In the genomic region with DNA sequence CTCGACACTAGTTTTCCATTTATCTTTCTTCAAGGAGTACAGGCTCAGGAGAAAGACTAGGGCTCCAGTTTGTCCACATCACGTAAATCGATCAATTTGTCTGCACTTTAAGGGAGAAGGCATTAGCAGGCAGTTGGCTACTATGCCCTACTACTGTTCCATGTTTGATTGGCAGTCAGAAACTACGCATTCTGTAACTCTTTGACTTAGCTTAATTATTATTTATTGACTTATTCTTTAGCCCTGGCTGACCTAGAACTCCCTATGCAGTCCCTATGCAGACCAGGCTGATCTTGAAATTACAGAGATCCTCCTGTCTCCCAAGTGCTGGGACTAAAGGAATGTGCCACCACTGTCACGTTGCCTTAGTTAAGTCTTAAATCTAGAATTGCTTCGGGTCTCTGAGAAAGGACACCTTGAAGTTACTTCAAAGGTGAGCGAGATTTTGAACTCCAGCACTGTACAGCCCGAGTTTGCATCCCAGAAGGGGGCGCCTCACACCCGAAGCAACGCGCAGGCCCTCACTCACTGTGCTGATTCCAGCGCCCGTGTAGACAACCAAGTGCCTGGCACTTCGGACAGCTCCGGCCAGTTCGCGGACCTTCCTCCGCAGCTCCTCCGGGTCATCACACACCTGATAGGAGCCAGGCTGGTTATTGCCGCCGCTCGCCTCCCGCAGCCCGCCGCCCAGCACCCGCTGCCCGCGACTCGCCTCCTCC, we compare ENCODE assay signal across 8 mouse cellular contexts. TPM values are rescaled to one million over a fixed set of nuclear protein-coding genes. Genes with fewer than 3 reads are reported as not detected.
A peak's percentile ranks its signal among the peaks of the same experiment; 100 is the strongest.
DNase-seq lines count a peak whose midpoint lies in the region; ATAC-seq and TF ChIP-seq lines count a peak whose summit lies in the region.

No protein-coding gene starts in this region.

- TF ChIP-seq EP300 in liver, postnatal 0 days (IDR thresholded peaks at IDR 0.05; ENCODE audit: low read depth): no peak

- H3K4me2 ChIP-seq in liver, postnatal 0 days (ENCODE audit: low read depth, low read length): peak overlapping the region; percentile 78
- H3K4me2 ChIP-seq in neural tube, embryonic 12.5 days (replicated peaks): peak overlapping the region; percentile 99

- peaks cover 46% of the 10 kb centered on the region for H3K4me1 ChIP-seq in liver, postnatal 0 days (ENCODE audit: insufficient read depth)
- peaks cover 17% of the 10 kb centered on the region for H3K4me1 ChIP-seq in neural tube, embryonic 12.5 days

- no peaks in the 10 kb centered on the region for H3K27me3 ChIP-seq in liver, postnatal 0 days (ENCODE audit: insufficient read depth, low read length)
- no peaks in the 10 kb centered on the region for H3K27me3 ChIP-seq in neural tube, embryonic 12.5 days (replicated peaks)

- peak overlapping the region; percentile 97 for H3K27ac ChIP-seq in liver, postnatal 0 days (ENCODE audit: low read depth)
- H3K27ac ChIP-seq in neural tube, embryonic 12.5 days: peak overlapping the region; percentile 68

- DNase-seq in urinary bladder, adult 18-20 months (ENCODE audit: low spot score in 2 of 2): peak; percentile 55 to 56
- DNase-seq in urinary bladder, postnatal 10 days (ENCODE audit: low spot score): no peak
- peak; percentile 53 to 60 for DNase-seq in cerebellum, postnatal 36 days
- DNase-seq in gastrocnemius, postnatal 14 days: peak; percentile 69
- DNase-seq in kidney, adult 9 months: peak; percentile 83
- DNase-seq in liver, postnatal 0 days: peak; percentile 84
- DNase-seq in thymus, postnatal 10 days (ENCODE audit: low spot score in 2 of 2): peak; percentile 74 to 82

- H3K4me3 ChIP-seq in liver, postnatal 0 days (ENCODE audit: low read depth, low read length): peak overlapping the region; percentile 99
- peak overlapping the region; percentile 99 for H3K4me3 ChIP-seq in neural tube, embryonic 12.5 days

- no peaks in the 10 kb centered on the region for H3K9me3 ChIP-seq in liver, postnatal 0 days (ENCODE audit: low read length)
- H3K9me3 ChIP-seq in neural tube, embryonic 12.5 days: no peaks in the 10 kb centered on the region

- intact Hi-C loops in gastrocnemius, postnatal 14 days (cut with DNase I; ENCODE audit: low total_unique reads): no loop called here

- peaks cover 53% of the 10 kb centered on the region for H3K36me3 ChIP-seq in liver, postnatal 0 days (replicated peaks; ENCODE audit: insufficient read depth, low read length)
- H3K36me3 ChIP-seq in neural tube, embryonic 12.5 days: peaks cover 59% of the 10 kb centered on the region

- 11% methylated on average over 30 of the region's 30 CpGs for WGBS in liver, postnatal 0 days (ENCODE audit: insufficient replicate concordance)
- WGBS in neural tube, embryonic 12.5 days: 14% methylated on average over 30 of the region's 30 CpGs

- ATAC-seq in liver, postnatal 0 days: peak; percentile 78
- ATAC-seq in neural tube, embryonic 12.5 days (ENCODE audit: low FRiP score, low read depth): no peak

- H3K9ac ChIP-seq in liver, postnatal 0 days (replicated peaks): peak overlapping the region; percentile 98
- peak overlapping the region; percentile 86 for H3K9ac ChIP-seq in neural tube, embryonic 12.5 days

- TF ChIP-seq CTCF in liver, postnatal 0 days (IDR thresholded peaks at IDR 0.05; ENCODE audit: low read depth): peak; percentile 87

RNA-seq across cellular contexts. Expression of a gene that starts 0.9 kb away (rescaled TPM):
- total RNA-seq in gastrocnemius, postnatal 14 days (2021): 1 to 10 TPM; 5.2 to 5.4 TPM
- 34.3 TPM in 2 replicates for polyA plus RNA-seq in liver, postnatal 0 days (2015; fragmentation: Nextera tagmentation; extraction: Ambion mirVana)
- polyA plus RNA-seq in neural tube, embryonic 12.5 days (2016; fragmentation: Nextera tagmentation; extraction: Ambion mirVana): 46.8 and 56.5 TPM in 2 replicates

RNA-seq across cellular contexts. Expression of a gene that starts 6.4 kb away (rescaled TPM):
- 10 to 100 TPM; 25.7 to 25.8 TPM for total RNA-seq in gastrocnemius, postnatal 14 days (2021)
- 217 and 222 TPM in 2 replicates for polyA plus RNA-seq in liver, postnatal 0 days (2015; fragmentation: Nextera tagmentation; extraction: Ambion mirVana)
- 151 and 155 TPM in 2 replicates for polyA plus RNA-seq in neural tube, embryonic 12.5 days (2016; fragmentation: Nextera tagmentation; extraction: Ambion mirVana)

RNA-seq across cellular contexts. Expression of a gene that starts 9.3 kb away (rescaled TPM):
- 10 to 100 TPM; 29.9 to 33.1 TPM for total RNA-seq in gastrocnemius, postnatal 14 days (2021)
- 30.8 and 35.8 TPM in 2 replicates for polyA plus RNA-seq in liver, postnatal 0 days (2015; fragmentation: Nextera tagmentation; extraction: Ambion mirVana)
- polyA plus RNA-seq in neural tube, embryonic 12.5 days (2016; fragmentation: Nextera tagmentation; extraction: Ambion mirVana): 39.7 and 40.4 TPM in 2 replicates

RNA-seq across cellular contexts. Expression of a gene that starts 15.8 kb away (rescaled TPM):
- total RNA-seq in gastrocnemius, postnatal 14 days (2021): not detected
- polyA plus RNA-seq in liver, postnatal 0 days (2015; fragmentation: Nextera tagmentation; extraction: Ambion mirVana): 20.9 and 22.2 TPM in 2 replicates
- 0.80 and 0.83 TPM in 2 replicates for polyA plus RNA-seq in neural tube, embryonic 12.5 days (2016; fragmentation: Nextera tagmentation; extraction: Ambion mirVana)

RNA-seq across cellular contexts. Expression of a gene that starts 19.4 kb away (rescaled TPM):
- total RNA-seq in gastrocnemius, postnatal 14 days (2021): 10 to 100 TPM; 10.3 to 13.3 TPM
- polyA plus RNA-seq in liver, postnatal 0 days (2015; fragmentation: Nextera tagmentation; extraction: Ambion mirVana): 1.5 and 1.7 TPM in 2 replicates
- 27.2 and 27.8 TPM in 2 replicates for polyA plus RNA-seq in neural tube, embryonic 12.5 days (2016; fragmentation: Nextera tagmentation; extraction: Ambion mirVana)
